Mouse (Mus musculus) bone marrow macrophage, adult 2 months (primary cell): ENCODE results near the gene Ppm1m.

Experiments used
- CTCF ChIP-seq: IDR thresholded peaks from 2 replicates; pipeline ENCODE4 v1.5.1; 2012; ENCODE audit warnings: low read depth, mild to moderate bottlenecking, low read length, moderate library complexity
- POLR2A ChIP-seq: IDR thresholded peaks from 2 replicates; pipeline ENCODE4 v1.6.1; 2012; ENCODE audit warnings: mild to moderate bottlenecking, low read depth, low read length, borderline replicate concordance

GRCm38 (mm10) chr9:106156419-106156818 is 43.1 kb downstream of the Ppm1m start:
- peak; percentile 57 for TF ChIP-seq CTCF
- no peak for TF ChIP-seq POLR2A
